Mouse (Mus musculus): Measurements from ENCODE around the gene Sorbs1. TPM values are rescaled to one million over a fixed set of nuclear protein-coding genes. Genes with fewer than 3 reads are reported as not detected.

The Sorbs1 gene
- polyA plus RNA-seq, 2 experiments: 35.3 to 40.6 TPM

DNA sequence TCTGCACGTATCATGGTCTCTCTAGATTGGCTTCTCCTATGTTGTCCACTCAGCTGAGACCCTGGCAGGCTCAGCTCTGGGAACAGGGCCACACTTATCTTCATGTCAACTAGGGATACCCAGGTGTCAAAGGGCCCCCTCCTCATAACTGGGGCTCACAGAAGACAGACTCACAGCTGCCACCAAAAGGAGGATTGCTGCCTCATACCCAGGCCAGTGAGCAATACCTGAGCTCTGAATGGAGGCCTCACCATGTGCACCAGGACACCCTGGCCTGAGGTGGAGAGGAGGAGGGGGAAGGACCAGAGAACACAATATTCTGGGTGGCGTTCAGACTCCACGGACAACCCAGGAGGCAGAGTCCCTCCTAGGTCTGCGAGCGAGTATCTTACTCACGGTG lies 219.8 kb downstream of the Sorbs1 start:
- TF ChIP-seq POLR2A (IDR thresholded peaks at IDR 0.05; ENCODE audit: borderline replicate concordance, extremely low read depth, insufficient read depth, insufficient read length): no peak
- ATAC-seq (ENCODE audit: low FRiP score, low read depth) (no peak), DNase-seq (ENCODE audit: low spot score) (no peak)
- Histone ChIP-seq H3K36me3 (ENCODE audit: control insufficient read depth, insufficient read depth, low read length) (no peaks in the 10 kb centered on the region; the same call in 1 of the 2 replicates), H3K27ac (replicated peaks; ENCODE audit: low read depth, low read length) (no peak overlapping the region), H3K4me2 (replicated peaks; ENCODE audit: low read depth, low read length, severe bottlenecking) (no peak overlapping the region), H3K27me3 (ENCODE audit: control insufficient read depth, insufficient read depth, low read length) (no peaks in the 10 kb centered on the region), H3K9me3 (ENCODE audit: control insufficient read depth, low read length) (no peaks in the 10 kb centered on the region), H3K9ac (ENCODE audit: low read depth, low read length, severe bottlenecking) (no peak overlapping the region), H3K4me3 (replicated peaks; ENCODE audit: low read length) (no peak overlapping the region), H3K4me1 (ENCODE audit: control insufficient read depth, insufficient read depth, low read length) (no peaks in the 10 kb centered on the region; the same call in 1 of the 2 replicates)
- WGBS: 93% methylated on average over 6 of the region's 6 CpGs

DNA sequence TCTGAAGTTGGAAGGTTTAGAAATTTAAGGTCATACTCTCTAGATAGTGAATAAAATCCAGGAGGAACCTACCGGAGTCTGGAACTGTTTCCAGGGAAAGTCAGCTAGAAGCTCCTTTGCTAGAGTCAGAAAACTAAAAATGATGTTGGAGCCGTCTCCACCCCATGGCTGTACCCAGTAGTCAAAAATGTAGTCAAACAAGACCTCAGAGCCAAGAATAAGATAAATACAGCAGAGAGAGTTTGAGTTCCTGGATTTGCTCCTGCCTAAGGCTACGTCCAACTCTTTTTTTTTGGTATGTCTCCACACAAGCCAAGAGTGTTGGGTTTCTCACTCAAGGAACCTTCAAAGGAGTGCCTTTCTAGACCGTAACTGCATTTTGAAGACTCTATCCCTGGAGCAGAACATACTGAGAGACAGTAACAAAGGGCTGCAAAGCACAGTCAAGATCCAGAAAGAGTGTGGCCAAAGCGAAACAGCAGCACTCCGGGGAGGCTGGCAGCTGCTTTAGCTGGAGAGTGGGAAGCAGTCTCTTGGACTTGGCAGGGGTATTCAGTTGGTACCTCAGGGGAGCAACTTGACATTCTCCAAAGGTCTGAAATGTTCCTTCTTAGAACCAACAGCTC lies 223.4 kb downstream of the Sorbs1 start:
- no peak overlapping the region for H3K27ac ChIP-seq (replicated peaks; ENCODE audit: low read depth, low read length)
- no peak for ATAC-seq (ENCODE audit: low FRiP score, low read depth)
- no peak for TF ChIP-seq POLR2A (IDR thresholded peaks at IDR 0.05; ENCODE audit: borderline replicate concordance, extremely low read depth, insufficient read depth, insufficient read length)
- 71% methylated on average over 6 of the region's 6 CpGs for WGBS
- H3K9ac ChIP-seq (ENCODE audit: low read depth, low read length, severe bottlenecking): no peak overlapping the region
- no peaks in the 10 kb centered on the region; the same call in 1 of the 2 replicates for H3K4me1 ChIP-seq (ENCODE audit: control insufficient read depth, insufficient read depth, low read length)
- H3K36me3 ChIP-seq (ENCODE audit: control insufficient read depth, insufficient read depth, low read length): no peaks in the 10 kb centered on the region; the same call in 1 of the 2 replicates
- H3K9me3 ChIP-seq (ENCODE audit: control insufficient read depth, low read length): no peaks in the 10 kb centered on the region
- no peak overlapping the region for H3K4me3 ChIP-seq (replicated peaks; ENCODE audit: low read length)
- H3K4me2 ChIP-seq (replicated peaks; ENCODE audit: low read depth, low read length, severe bottlenecking): no peak overlapping the region
- H3K27me3 ChIP-seq (ENCODE audit: control insufficient read depth, insufficient read depth, low read length): no peaks in the 10 kb centered on the region
- DNase-seq (ENCODE audit: low spot score): no peak

DNA sequence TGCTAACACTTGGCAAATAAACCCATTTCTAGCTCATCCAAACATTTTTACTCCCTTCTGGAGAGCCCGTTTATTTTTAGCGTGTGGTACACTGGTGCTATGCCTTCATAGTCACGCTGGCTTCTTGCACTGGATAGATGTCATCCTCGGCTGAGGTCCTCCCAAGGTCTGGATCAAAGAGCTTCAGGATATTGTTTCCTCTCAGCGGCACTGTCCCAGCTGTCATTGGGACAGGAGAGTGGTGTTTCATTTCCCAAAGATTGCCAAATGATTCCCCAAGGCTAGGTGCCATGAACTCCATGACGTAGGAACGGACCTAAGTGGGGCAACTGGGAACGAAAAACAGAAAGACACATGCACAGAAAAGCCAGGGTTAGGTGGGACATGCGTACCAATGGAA lies 225.2 kb downstream of the Sorbs1 start:
- Histone ChIP-seq H3K36me3 (ENCODE audit: control insufficient read depth, insufficient read depth, low read length) (no peaks in the 10 kb centered on the region), H3K27me3 (ENCODE audit: control insufficient read depth, insufficient read depth, low read length) (no peaks in the 10 kb centered on the region), H3K4me1 (ENCODE audit: control insufficient read depth, insufficient read depth, low read length) (no peaks in the 10 kb centered on the region; the same call in 1 of the 2 replicates), H3K9me3 (ENCODE audit: control insufficient read depth, low read length) (no peaks in the 10 kb centered on the region), H3K27ac (replicated peaks; ENCODE audit: low read depth, low read length) (no peak overlapping the region), H3K4me3 (replicated peaks; ENCODE audit: low read length) (no peak overlapping the region), H3K9ac (ENCODE audit: low read depth, low read length, severe bottlenecking) (no peak overlapping the region), H3K4me2 (replicated peaks; ENCODE audit: low read depth, low read length, severe bottlenecking) (no peak overlapping the region)
- no peak for DNase-seq (ENCODE audit: low spot score)
- TF ChIP-seq POLR2A (IDR thresholded peaks at IDR 0.05; ENCODE audit: borderline replicate concordance, extremely low read depth, insufficient read depth, insufficient read length): no peak
- ATAC-seq (ENCODE audit: low FRiP score, low read depth): no peak
- 89% methylated on average over 9 of the region's 9 CpGs for WGBS

GRCm38 (mm10) chr19:40284704-40285103 lies 228.9 kb downstream of the Sorbs1 start:
- H3K9ac ChIP-seq (ENCODE audit: low read depth, low read length, severe bottlenecking): no peak overlapping the region
- H3K9me3 ChIP-seq (ENCODE audit: control insufficient read depth, low read length): no peaks in the 10 kb centered on the region
- H3K27ac ChIP-seq (replicated peaks; ENCODE audit: low read depth, low read length): no peak overlapping the region
- no peak overlapping the region for H3K4me2 ChIP-seq (replicated peaks; ENCODE audit: low read depth, low read length, severe bottlenecking)
- ATAC-seq (ENCODE audit: low FRiP score, low read depth) (no peak), DNase-seq (ENCODE audit: low spot score) (no peak)
- H3K4me1 ChIP-seq (ENCODE audit: control insufficient read depth, insufficient read depth, low read length): no peaks in the 10 kb centered on the region
- H3K27me3 ChIP-seq (ENCODE audit: control insufficient read depth, insufficient read depth, low read length): no peaks in the 10 kb centered on the region
- no peaks in the 10 kb centered on the region for H3K36me3 ChIP-seq (ENCODE audit: control insufficient read depth, insufficient read depth, low read length)
- no peak for TF ChIP-seq POLR2A (IDR thresholded peaks at IDR 0.05; ENCODE audit: borderline replicate concordance, extremely low read depth, insufficient read depth, insufficient read length)
- no peak overlapping the region for H3K4me3 ChIP-seq (replicated peaks; ENCODE audit: low read length)
- 93% methylated on average over 2 of the region's 2 CpGs for WGBS

- WGBS: 63% methylated on average over 2 of the region's 2 CpGs
- Histone ChIP-seq H3K4me3 (replicated peaks; ENCODE audit: low read length) (no peak overlapping the region), H3K4me1 (ENCODE audit: control insufficient read depth, insufficient read depth, low read length) (no peaks in the 10 kb centered on the region), H3K27ac (replicated peaks; ENCODE audit: low read depth, low read length) (no peak overlapping the region), H3K9ac (ENCODE audit: low read depth, low read length, severe bottlenecking) (no peak overlapping the region), H3K36me3 (ENCODE audit: control insufficient read depth, insufficient read depth, low read length) (no peaks in the 10 kb centered on the region), H3K9me3 (ENCODE audit: control insufficient read depth, low read length) (no peaks in the 10 kb centered on the region), H3K4me2 (replicated peaks; ENCODE audit: low read depth, low read length, severe bottlenecking) (no peak overlapping the region), H3K27me3 (ENCODE audit: control insufficient read depth, insufficient read depth, low read length) (no peaks in the 10 kb centered on the region)
- no peak for DNase-seq (ENCODE audit: low spot score)
- ATAC-seq (ENCODE audit: low FRiP score, low read depth): no peak
- no peak for TF ChIP-seq POLR2A (IDR thresholded peaks at IDR 0.05; ENCODE audit: borderline replicate concordance, extremely low read depth, insufficient read depth, insufficient read length)
These were observed 230.2 kb downstream of the Sorbs1 start for GRCm38 (mm10) chr19:40283415-40283814.
